Mouse (Mus musculus) inflammation-experienced regulatory T-cells, adult 6 months (primary cell): ENCODE data around the gene Kif6. TPM values are rescaled to one million over a fixed set of nuclear protein-coding genes. Genes with fewer than 3 reads are reported as not detected.

ENCODE experiments used
- ATAC-seq: one replicate; pipeline ENCODE4 v1.8.0; 2017
- polyA plus RNA-seq, 3 experiments: library from polyadenylated mRNA; unstranded; fragments of 100-300 nt; shearing (Covaris generic); gene quantifications; one replicate each; pipeline ENCODE4 v1.2.1; 2017

Kif6 gene
- polyA plus RNA-seq, 3 experiments from 2014 or later: not detected

DNA sequence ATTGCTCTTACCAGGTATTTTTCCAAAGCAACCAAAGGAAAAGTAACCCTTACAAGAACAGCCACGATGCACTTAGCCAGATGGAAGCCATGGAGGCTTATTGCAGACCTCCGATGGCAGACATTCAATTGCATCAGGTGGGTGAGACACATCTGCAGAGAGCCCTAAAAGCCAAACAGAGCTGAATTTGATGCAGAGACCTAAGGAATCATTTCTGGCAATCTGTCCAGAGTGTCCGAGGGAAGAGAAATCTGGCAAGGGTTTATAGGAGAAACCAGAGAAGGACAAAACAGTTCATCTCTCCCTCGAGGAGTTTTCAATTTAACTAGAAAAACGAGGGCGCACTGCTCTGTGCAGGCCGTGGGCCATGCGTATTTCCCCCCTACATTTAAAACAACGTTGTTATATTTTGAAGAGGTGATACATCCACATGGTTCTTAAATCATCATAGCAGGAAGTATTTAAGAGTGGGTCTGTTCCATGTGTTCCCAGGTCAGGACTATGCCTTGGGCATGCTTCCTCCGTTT is 177.3 kb downstream of the Kif6 start:
- no peak for ATAC-seq

DNA sequence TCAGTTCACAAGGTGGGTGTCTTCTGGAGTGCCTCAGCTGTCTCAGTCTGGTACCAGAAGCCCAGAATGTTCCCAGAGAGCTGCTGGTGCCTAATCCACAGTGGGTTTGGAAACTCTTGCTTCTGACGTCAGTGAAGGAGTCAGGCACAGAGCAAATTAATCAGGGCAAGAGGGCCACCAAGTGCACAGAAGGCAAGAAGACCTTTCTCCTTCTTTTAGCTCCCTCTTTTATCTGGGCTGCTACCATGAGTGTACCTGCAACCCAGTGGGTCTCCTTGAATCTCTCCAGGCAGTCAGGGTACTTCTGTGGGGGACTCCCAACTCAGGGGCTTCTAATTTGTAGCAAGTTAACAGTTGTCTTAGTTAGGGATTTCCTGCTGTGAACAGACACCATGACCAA is 178.0 kb downstream of the Kif6 start:
- no peak for ATAC-seq

DNA sequence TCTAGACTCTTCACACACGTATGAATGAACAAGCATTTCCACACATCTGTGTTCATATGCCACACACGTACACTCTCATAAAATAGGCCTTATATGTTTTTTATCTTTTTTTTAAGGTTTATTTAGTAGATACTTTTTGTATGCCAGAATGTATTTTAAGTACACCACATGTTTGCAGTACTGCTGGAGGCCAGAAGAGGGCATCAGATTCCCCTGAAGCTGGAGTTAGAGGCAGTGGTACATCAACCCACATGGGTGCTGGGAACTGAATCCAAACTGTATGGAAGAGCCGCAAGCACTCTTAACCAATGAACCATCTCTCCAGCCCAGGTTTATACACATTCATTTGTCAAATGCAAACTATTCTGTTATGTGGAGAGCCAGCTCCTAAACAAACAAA is 179.0 kb downstream of the Kif6 start:
- no peak for ATAC-seq

DNA sequence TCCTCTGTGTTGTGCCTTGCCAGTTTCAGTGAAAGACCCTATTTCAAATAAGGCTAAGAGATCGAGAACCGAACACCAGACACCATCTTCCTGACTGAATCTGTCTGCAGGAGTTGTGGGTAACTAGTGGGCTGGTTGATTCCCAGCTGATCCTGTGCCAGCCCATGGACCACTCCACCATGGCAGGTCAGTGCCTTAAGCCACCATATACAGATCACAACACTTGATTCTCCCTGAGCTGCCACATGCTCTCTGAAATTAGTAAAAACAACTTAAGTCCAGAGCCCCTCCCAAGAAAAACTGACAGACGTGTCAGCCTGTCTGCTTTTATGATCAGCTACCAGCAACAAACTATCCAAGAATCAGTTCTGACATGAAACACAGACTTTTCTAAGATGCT is 180.3 kb downstream of the Kif6 start:
- no peak for ATAC-seq

DNA sequence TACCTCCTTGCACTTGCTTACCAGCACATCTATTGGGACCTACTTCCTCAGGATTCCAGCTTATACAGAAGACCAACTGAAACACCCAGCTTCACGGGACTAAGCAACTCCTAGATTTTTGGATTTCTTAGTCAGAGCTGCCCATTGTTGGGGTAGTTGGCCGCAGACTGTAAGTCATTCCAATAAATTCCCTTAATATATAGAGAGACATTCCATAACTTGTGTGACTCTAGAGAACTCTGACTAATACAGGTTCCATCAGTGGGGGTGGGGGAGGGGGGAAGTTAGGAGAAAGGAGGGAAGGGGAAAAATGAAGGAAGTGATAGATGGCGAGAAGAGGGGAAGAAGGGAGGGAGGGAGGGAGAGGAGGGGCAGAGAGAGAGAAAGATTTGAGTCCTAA is 181.2 kb downstream of the Kif6 start:
- ATAC-seq: no peak

- no peak for ATAC-seq
Observed at GRCm38 (mm10) chr17:49799168-49799567, 184.2 kb downstream of the Kif6 start.

GRCm38 (mm10) chr17:49800157-49800556 is 185.2 kb downstream of the Kif6 start:
- ATAC-seq: no peak

GRCm38 (mm10) chr17:49807461-49807860 is 192.5 kb downstream of the Kif6 start:
- ATAC-seq: no peak

- ATAC-seq: no peak
Observed at GRCm38 (mm10) chr17:49808712-49809343, 193.9 kb downstream of the Kif6 start.

DNA sequence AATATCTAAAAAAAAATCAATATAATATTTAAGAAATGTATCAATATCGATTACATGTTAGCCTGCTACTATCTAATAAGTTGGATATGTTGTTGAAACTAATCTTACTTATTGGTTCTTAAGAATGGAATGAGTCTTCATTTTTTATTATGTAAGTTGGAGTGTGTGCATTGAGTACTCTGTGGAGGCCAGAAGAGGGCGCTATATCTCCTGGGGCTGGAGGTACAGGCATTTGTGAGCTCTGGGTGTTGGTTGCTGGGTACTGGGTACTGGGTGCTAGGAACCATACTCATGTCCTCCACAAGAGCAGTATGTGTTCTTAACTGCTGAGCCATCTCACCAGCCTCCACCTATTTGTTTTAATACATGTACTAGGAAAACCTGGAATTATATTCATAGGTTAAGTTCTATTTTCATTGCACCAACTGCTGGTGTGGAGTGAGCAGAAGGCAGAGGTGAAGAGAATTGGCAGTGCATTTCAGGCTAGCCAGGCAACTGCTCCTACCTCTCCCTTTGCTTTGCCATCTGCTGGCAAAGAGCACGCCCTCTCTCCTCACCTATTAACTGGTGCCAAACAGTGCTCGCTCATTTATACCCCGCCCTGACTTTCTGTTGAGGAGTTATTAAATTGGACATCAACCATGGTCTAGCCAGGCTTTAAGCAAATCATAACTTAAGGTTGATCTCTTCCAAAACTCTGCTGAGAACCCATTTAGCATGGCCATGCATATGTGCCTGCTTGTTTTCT is 199.1 kb downstream of the Kif6 start:
- ATAC-seq: no peak

DNA sequence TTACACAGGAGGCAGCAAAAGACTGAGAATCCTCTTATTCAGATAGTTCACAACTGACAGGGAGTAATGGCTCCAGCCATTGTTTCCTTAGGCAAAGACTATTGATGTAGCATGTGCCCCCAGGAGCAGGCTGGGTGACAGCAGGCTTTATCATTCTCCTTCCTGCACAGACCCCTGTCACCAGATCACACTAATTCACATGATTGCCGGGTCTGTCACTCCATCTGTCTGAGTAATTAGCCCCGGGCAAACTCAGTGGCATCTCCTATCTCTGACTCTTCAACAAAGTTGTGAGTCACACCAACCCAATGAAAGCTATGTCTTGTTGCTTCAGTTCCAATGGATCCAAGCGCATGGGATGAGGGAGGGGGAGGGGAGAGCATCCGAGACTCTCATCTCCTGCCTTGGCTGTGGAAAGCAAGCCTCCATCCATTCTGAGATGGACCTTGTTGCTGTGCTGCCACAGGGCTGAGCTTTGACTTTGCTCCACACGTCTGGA is 201.2 kb downstream of the Kif6 start:
- ATAC-seq: no peak

GRCm38 (mm10) chr17:49816703-49817102 is 201.8 kb downstream of the Kif6 start:
- no peak for ATAC-seq

DNA sequence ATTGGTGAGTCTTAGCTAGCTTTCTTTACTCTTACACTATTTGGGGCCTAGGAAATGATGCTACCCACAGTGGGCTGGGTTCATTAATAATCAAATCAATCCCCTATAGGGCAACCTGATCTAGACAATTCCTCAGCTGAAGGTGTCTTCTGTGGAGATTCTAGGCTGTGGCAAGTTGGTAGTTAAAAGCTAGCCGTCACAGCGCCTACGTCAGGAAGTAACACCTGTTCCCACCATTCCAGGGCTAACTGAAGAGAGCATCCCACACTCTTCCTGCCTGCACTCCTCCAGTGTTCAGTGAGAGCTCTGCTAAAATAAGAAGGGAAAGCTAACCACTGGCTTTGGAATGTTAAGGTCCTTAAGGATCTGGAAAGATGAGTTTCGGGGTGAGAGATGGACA is 205.3 kb downstream of the Kif6 start:
- no peak for ATAC-seq

DNA sequence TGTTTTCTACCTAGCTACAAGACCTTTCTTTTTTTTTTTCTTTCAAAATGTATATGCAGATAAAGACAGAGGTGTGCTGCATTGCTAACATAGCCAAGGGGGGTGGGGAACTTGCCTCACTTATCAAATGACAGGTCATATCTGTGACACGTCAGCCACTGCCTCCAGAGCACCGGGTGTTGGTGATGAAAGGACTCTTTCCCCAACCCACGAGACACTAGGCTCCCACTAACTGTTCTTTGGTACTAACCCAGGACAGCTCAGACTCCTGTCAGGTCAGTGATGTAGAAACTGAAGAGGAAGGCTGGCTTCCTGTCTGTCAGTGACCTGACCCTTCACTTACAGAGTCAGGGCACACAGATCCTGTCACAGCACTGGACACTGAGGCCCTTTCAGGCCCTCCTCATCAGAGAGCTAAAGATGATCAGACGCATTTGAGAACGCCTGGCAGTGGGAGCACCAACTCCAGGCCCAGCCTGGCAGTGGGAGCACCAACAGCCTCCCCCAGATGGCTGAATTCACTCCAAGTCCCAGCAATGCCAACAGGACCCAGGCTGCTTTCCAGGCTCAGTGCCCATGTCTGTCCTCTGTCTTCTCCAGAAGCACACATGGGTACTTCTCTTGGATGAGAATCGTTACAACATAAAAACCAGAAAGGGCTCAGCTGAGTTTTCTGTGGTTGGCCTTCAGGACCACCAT is 209.4 kb downstream of the Kif6 start:
- no peak for ATAC-seq

- ATAC-seq: no peak
Observed at GRCm38 (mm10) chr17:49824841-49825450, 210.0 kb downstream of the Kif6 start.

- no peak for ATAC-seq
Observed at GRCm38 (mm10) chr17:49825831-49826230, 210.9 kb downstream of the Kif6 start.

- no peak for ATAC-seq
Observed at GRCm38 (mm10) chr17:49831745-49832144, 216.8 kb downstream of the Kif6 start.

- ATAC-seq: no peak
Observed at GRCm38 (mm10) chr17:49834044-49834545, 219.2 kb downstream of the Kif6 start.

GRCm38 (mm10) chr17:49837417-49837816 is 222.5 kb downstream of the Kif6 start:
- ATAC-seq: no peak

GRCm38 (mm10) chr17:49839243-49839642 is 224.3 kb downstream of the Kif6 start:
- no peak for ATAC-seq

GRCm38 (mm10) chr17:49851210-49851609 is 236.3 kb downstream of the Kif6 start:
- no peak for ATAC-seq

DNA sequence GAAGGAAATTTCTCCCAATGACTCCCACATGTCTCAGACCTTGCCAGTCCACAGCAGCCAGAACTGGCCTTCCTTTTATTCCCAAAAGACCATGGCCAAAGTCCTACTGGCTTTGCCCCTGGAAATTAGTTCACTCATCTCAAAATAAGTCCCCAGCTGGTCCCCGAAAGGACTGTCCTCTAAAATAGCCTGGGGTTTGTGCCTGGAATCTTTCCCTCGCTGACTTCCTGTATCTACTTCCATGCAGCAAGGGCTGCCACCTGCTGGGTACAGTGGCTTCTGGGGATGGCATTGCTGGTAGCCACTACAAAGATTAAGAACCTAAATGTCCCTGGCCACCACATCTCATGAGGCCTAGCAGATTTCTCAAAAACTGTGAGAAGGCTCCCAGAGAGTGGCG is 237.2 kb downstream of the Kif6 start:
- no peak for ATAC-seq

DNA sequence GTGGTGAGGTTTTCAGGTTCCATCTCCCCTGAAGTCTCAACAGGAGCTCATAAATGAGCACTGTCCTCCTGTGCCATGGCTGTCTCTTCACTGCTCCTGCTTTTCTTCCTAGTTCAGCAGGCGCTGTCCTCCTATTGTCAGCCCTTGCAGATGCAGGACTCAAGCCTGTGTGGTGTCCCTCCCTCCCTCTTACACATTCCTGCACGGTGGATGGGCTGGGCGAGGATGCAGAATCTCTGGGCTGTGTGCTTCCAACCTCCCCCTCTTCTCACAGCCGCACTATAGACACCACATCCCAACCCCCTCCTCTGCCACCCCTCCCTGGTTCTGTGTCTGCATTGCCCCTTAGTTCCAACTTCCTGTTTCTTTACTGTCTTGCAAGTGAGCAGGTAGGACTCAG is 240.8 kb downstream of the Kif6 start:
- no peak for ATAC-seq
